Mouse (Mus musculus): ENCODE data around the gene Map3k1.

- TF ChIP-seq CTCF (IDR thresholded peaks at IDR 0.05; ENCODE audit: low read depth) = peak; percentile 26; the same call in 1 of the 2 replicates
- TF ChIP-seq EP300 (optimal IDR thresholded peaks at IDR 0.05) = no peak
Measured at GRCm38 (mm10) chr13:111808637-111809465, at the start of gene Map3k1.

All from stomach, postnatal 0 days (tissue).